Mouse (Mus musculus): ENCODE measurements at regions not wholly inside any gene's neighbourhood (a gene's known extent, or its start where the extent isn't known, plus 50 kb on each side); places are given as distances from the start of the nearest gene placed in this dataset.

DNA sequence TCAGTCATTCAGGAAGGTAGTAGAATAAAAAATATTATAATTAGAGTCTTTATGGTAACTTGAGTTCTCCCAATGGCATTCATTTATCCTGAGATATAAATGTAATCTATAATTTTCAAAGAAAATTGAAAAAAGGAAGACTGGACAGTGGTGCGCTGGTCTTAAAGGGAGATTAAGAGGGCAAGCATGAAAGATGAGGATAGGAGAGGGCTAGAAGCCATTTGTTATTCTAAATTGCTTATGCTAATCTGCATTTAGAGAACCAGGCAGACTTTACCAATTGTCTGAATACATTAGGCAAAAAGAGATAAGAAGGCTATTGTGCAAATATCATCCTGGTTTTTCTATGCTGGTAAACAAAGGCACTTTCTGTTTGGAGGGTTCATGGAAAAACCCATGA is 558.2 kb upstream of the Gm11114 start:
- no peak for ATAC-seq
- Histone ChIP-seq H3K9ac (ENCODE audit: low read depth, low read length) (no peak overlapping the region), H3K27me3 (replicated peaks; ENCODE audit: control insufficient read depth, insufficient read depth, low read length) (no peaks in the 10 kb centered on the region), H3K4me3 (ENCODE audit: low read depth, low read length) (no peak overlapping the region), H3K9me3 (ENCODE audit: control insufficient read depth) (no peaks in the 10 kb centered on the region), H3K27ac (ENCODE audit: low read depth, low read length) (no peak overlapping the region), H3K36me3 (ENCODE audit: control insufficient read depth, insufficient read depth) (no peaks in the 10 kb centered on the region), H3K4me1 (replicated peaks; ENCODE audit: control insufficient read depth, insufficient read depth, low read length) (no peaks in the 10 kb centered on the region), H3K4me2 (replicated peaks; ENCODE audit: low read depth) (no peak overlapping the region)
- 83% methylated on average over 1 of the region's 1 CpGs for WGBS
- no peak for TF ChIP-seq CTCF (IDR thresholded peaks at IDR 0.05; ENCODE audit: low read depth)

DNA sequence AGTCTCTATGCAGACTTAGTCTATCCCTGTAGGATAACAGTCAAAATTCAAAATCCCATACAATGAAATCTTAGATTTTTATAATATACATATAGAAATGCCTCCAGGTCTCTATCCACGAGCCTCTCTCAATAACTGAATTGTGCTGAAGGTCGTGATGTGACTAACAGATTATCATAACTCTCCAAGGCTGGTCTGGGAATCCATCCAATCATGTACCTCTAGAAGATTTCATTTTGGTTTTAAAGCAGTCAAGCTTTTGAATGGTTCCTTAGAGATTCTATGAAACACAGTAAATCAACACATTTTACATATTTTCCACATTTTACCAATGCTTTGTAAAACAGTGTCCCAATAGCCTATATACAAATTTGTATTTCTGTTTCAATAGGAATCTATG is 557.7 kb upstream of the Gm11114 start:
- no peak overlapping the region for H3K9ac ChIP-seq (ENCODE audit: low read depth, low read length)
- no peak for TF ChIP-seq CTCF (IDR thresholded peaks at IDR 0.05; ENCODE audit: low read depth)
- H3K9me3 ChIP-seq (ENCODE audit: control insufficient read depth) = no peaks in the 10 kb centered on the region
- H3K4me1 ChIP-seq (replicated peaks; ENCODE audit: control insufficient read depth, insufficient read depth, low read length) = no peaks in the 10 kb centered on the region
- H3K4me2 ChIP-seq (replicated peaks; ENCODE audit: low read depth) = no peak overlapping the region
- no peak overlapping the region for H3K27ac ChIP-seq (ENCODE audit: low read depth, low read length)
- H3K36me3 ChIP-seq (ENCODE audit: control insufficient read depth, insufficient read depth) = no peaks in the 10 kb centered on the region
- no peak overlapping the region for H3K4me3 ChIP-seq (ENCODE audit: low read depth, low read length)
- 69% methylated on average over 2 of the region's 2 CpGs for WGBS
- H3K27me3 ChIP-seq (replicated peaks; ENCODE audit: control insufficient read depth, insufficient read depth, low read length) = no peaks in the 10 kb centered on the region
- no peak for ATAC-seq

DNA sequence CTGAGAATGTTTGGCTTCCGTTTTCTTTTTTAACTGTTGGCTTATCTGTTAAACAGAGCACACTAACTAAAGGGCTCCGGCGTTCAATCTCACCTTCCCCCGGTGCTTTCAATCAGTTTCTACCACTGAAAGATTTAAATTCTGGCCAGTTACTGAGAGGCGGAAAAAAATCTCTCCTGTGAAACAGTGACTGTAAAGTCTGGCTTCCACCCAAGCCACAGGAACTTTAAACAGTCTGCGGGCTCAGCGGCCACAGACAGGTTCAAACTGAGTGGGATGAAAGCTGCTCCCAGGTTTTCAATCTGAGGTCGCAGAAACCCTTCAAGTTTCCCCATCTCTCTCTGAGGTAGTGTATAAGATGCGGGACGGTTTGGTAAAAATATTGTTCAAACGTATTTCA is 538.2 kb upstream of the Gm11114 start:
- no peaks in the 10 kb centered on the region for H3K4me1 ChIP-seq (replicated peaks; ENCODE audit: control insufficient read depth, insufficient read depth, low read length)
- ATAC-seq = no peak
- no peaks in the 10 kb centered on the region for H3K9me3 ChIP-seq (ENCODE audit: control insufficient read depth)
- no peak overlapping the region for H3K4me2 ChIP-seq (replicated peaks; ENCODE audit: low read depth)
- H3K27me3 ChIP-seq (replicated peaks; ENCODE audit: control insufficient read depth, insufficient read depth, low read length) = no peaks in the 10 kb centered on the region
- no peak overlapping the region for H3K27ac ChIP-seq (ENCODE audit: low read depth, low read length)
- H3K36me3 ChIP-seq (ENCODE audit: control insufficient read depth, insufficient read depth) = no peaks in the 10 kb centered on the region
- H3K4me3 ChIP-seq (ENCODE audit: low read depth, low read length) = no peak overlapping the region
- WGBS = 70% methylated on average over 11 of the region's 11 CpGs
- no peak for TF ChIP-seq CTCF (IDR thresholded peaks at IDR 0.05; ENCODE audit: low read depth)
- H3K9ac ChIP-seq (ENCODE audit: low read depth, low read length) = no peak overlapping the region

DNA sequence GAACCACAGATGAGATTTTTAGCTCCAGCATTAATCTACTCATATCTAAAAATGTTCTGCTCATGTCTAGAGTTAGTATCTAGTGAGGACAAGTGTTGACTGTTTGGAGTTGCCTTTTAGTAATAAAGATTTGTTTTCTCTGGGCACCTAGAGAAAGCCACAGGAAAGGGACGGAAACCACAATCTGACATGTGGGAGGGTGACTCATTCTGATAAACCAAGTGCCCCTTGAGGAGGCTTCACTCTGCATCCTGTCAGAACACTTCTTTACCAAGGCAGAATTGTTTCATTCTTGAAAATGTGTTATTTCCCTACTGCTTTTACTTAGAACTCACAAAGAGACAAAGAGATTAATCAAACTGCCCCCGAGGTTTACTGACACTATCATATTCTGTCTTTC is 537.4 kb upstream of the Gm11114 start:
- ATAC-seq = no peak
- H3K9me3 ChIP-seq (ENCODE audit: control insufficient read depth) = no peaks in the 10 kb centered on the region
- TF ChIP-seq CTCF (IDR thresholded peaks at IDR 0.05; ENCODE audit: low read depth) = no peak
- no peaks in the 10 kb centered on the region for H3K4me1 ChIP-seq (replicated peaks; ENCODE audit: control insufficient read depth, insufficient read depth, low read length)
- H3K27ac ChIP-seq (ENCODE audit: low read depth, low read length) = no peak overlapping the region
- WGBS = 66% methylated on average over 2 of the region's 2 CpGs
- no peak overlapping the region for H3K4me3 ChIP-seq (ENCODE audit: low read depth, low read length)
- H3K27me3 ChIP-seq (replicated peaks; ENCODE audit: control insufficient read depth, insufficient read depth, low read length) = no peaks in the 10 kb centered on the region
- H3K36me3 ChIP-seq (ENCODE audit: control insufficient read depth, insufficient read depth) = no peaks in the 10 kb centered on the region
- no peak overlapping the region for H3K9ac ChIP-seq (ENCODE audit: low read depth, low read length)
- H3K4me2 ChIP-seq (replicated peaks; ENCODE audit: low read depth) = no peak overlapping the region

GRCm38 (mm10) chr9:84779125-84779524 is 533.4 kb upstream of the Gm11114 start:
- no peaks in the 10 kb centered on the region for H3K4me1 ChIP-seq (replicated peaks; ENCODE audit: control insufficient read depth, insufficient read depth, low read length)
- H3K4me2 ChIP-seq (replicated peaks; ENCODE audit: low read depth) = no peak overlapping the region
- H3K9ac ChIP-seq (ENCODE audit: low read depth, low read length) = no peak overlapping the region
- no peaks in the 10 kb centered on the region for H3K36me3 ChIP-seq (ENCODE audit: control insufficient read depth, insufficient read depth)
- no peak overlapping the region for H3K27ac ChIP-seq (ENCODE audit: low read depth, low read length)
- no peaks in the 10 kb centered on the region for H3K27me3 ChIP-seq (replicated peaks; ENCODE audit: control insufficient read depth, insufficient read depth, low read length)
- H3K4me3 ChIP-seq (ENCODE audit: low read depth, low read length) = no peak overlapping the region
- ATAC-seq = no peak
- WGBS = 81% methylated on average over 1 of the region's 1 CpGs
- TF ChIP-seq CTCF (IDR thresholded peaks at IDR 0.05; ENCODE audit: low read depth) = no peak
- H3K9me3 ChIP-seq (ENCODE audit: control insufficient read depth) = no peaks in the 10 kb centered on the region

DNA sequence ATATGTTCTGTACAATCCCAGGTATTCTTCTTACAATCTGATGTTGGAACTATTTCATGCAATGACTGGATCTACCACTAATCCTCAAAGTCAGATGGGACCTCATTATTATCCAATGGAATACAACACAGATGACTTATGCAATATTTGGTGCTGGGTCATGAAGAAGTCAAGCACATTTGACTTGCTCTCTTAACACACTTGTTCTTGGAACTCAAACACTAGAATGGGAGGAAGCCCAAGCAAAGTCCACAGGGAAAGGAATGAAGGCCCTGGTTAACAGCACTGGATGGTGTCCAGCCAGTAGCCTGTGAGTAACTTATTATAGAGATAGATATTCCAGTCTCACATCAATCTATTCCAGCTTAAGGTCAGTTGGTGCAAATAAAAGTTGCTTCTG is 486.8 kb upstream of the Gm11114 start:
- H3K36me3 ChIP-seq (ENCODE audit: control insufficient read depth, insufficient read depth) = no peaks in the 10 kb centered on the region
- H3K27ac ChIP-seq (ENCODE audit: low read depth, low read length) = no peak overlapping the region
- no peak overlapping the region for H3K4me2 ChIP-seq (replicated peaks; ENCODE audit: low read depth)
- ATAC-seq = no peak
- no peaks in the 10 kb centered on the region for H3K27me3 ChIP-seq (replicated peaks; ENCODE audit: control insufficient read depth, insufficient read depth, low read length)
- H3K9me3 ChIP-seq (ENCODE audit: control insufficient read depth) = no peaks in the 10 kb centered on the region
- H3K4me3 ChIP-seq (ENCODE audit: low read depth, low read length) = no peak overlapping the region
- H3K9ac ChIP-seq (ENCODE audit: low read depth, low read length) = no peak overlapping the region
- no peak for TF ChIP-seq CTCF (IDR thresholded peaks at IDR 0.05; ENCODE audit: low read depth)
- no peaks in the 10 kb centered on the region for H3K4me1 ChIP-seq (replicated peaks; ENCODE audit: control insufficient read depth, insufficient read depth, low read length)

GRCm38 (mm10) chr9:84828934-84829333 is 483.6 kb upstream of the Gm11114 start:
- Histone ChIP-seq H3K36me3 (ENCODE audit: control insufficient read depth, insufficient read depth) (no peaks in the 10 kb centered on the region), H3K27ac (ENCODE audit: low read depth, low read length) (no peak overlapping the region), H3K9me3 (ENCODE audit: control insufficient read depth) (no peaks in the 10 kb centered on the region), H3K4me1 (replicated peaks; ENCODE audit: control insufficient read depth, insufficient read depth, low read length) (no peaks in the 10 kb centered on the region), H3K27me3 (replicated peaks; ENCODE audit: control insufficient read depth, insufficient read depth, low read length) (no peaks in the 10 kb centered on the region), H3K9ac (ENCODE audit: low read depth, low read length) (no peak overlapping the region), H3K4me3 (ENCODE audit: low read depth, low read length) (no peak overlapping the region), H3K4me2 (replicated peaks; ENCODE audit: low read depth) (no peak overlapping the region)
- ATAC-seq = no peak
- WGBS = 77% methylated on average over 5 of the region's 5 CpGs
- TF ChIP-seq CTCF (IDR thresholded peaks at IDR 0.05; ENCODE audit: low read depth) = no peak

Measured in intestine, postnatal 0 days (tissue).